Mouse (Mus musculus) megakaryocyte progenitor cell, adult 5-6 weeks (primary cell): Measurements from ENCODE around the gene Csf2rb. TPM values are rescaled to one million over a fixed set of nuclear protein-coding genes. Genes with fewer than 3 reads are reported as not detected.

Experiments used
- ATAC-seq: replicated peaks from 2 replicates; pipeline ENCODE4 v1.8.0; 2016; ENCODE audit warnings: mild to moderate bottlenecking, moderate TSS enrichment, inconsistent platforms; ENCODE audit not compliant: poor library complexity
- total RNA-seq, 2 experiments: library from RNA; stranded (forward) in 1 of 2; stranded (reverse) in 1 of 2; fragments of 157-497, 149-512 nt in 1 of 2; fragments of 200-1000 nt in 1 of 2; gene quantifications; 2 replicates each; pipeline versions ENCODE4 v1.2.3 to v1.2.4; 2015 to 2017

The Csf2rb gene
- total RNA-seq, 2 experiments from 2014 or later = 48.5 to 52.6 TPM

GRCm38 (mm10) chr15:78374204-78374603 is 48.7 kb downstream of the Csf2rb start:
- ATAC-seq = no peak

GRCm38 (mm10) chr15:78377859-78378258 is 52.3 kb downstream of the Csf2rb start:
- ATAC-seq = no peak

- no peak for ATAC-seq
Observed at GRCm38 (mm10) chr15:78378556-78378955, 53.0 kb downstream of the Csf2rb start.

DNA sequence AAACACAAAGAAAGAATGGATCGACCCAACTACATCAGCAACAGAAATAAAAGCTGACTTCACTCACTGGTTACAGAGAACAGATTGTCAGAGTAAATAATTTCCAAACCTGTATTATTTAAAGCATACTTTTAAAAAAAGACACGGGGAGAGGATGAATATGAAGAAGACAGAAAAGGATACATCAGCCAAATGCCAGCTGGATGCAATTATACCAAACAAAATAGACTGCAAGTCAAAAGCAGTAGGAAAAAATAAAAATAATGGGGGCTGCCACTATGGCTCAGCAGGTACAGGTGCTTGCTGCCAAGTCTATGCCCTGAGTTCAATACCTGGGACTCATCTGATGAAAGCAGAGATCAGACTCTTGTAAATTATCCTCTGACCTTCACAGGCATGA is 54.7 kb downstream of the Csf2rb start:
- no peak for ATAC-seq

DNA sequence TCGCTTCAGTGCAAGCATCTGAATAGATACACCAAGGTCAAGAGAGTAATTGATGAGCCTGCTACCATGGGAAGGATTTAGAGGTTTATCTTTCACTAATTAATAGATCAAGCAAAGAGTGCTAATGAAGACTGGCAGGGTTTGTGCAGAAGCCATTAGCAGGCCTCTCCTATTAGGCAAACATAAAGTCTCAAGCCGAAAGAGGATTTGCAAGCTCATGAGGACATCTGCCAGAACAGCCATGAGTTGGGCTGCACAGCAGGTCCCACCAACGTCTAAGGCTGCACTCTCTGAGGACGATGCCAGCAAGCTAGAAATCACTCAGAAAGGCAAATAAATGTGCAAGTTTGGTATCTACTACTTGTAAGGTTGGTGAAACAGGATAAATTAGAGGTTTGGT is 55.2 kb downstream of the Csf2rb start:
- no peak for ATAC-seq

DNA sequence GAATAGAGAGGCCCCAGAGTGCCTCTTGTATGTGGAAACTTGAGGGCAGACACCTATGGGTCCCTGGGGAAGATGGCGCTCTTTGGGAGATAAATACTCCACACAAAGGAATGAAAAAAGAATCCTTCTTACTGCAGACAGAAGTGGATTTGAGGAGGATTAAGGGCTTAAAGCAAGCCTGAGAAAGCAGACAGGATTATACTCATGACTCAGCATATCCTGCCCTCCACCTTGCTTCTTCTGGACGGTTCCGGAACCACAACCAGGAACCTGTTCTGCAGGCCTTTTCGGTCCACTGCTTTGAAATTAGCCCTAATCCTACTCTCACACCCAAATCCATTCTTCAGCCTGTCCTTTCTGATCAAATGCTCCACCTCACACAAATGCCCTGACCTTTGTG is 56.6 kb downstream of the Csf2rb start:
- ATAC-seq = no peak

GRCm38 (mm10) chr15:78383450-78384219 is 58.1 kb downstream of the Csf2rb start:
- peak; percentile 86 for ATAC-seq

- ATAC-seq = no peak
Observed at GRCm38 (mm10) chr15:78384220-78385116, 58.9 kb downstream of the Csf2rb start.

- ATAC-seq = 0 out of 2 replicates have a peak, but pooled peaks have one; percentile 17
Observed at GRCm38 (mm10) chr15:78385564-78385963, 60.0 kb downstream of the Csf2rb start.

GRCm38 (mm10) chr15:78390855-78391254 is 65.3 kb downstream of the Csf2rb start:
- peak; percentile 39; the same call in 1 of the 2 replicates for ATAC-seq

- ATAC-seq = no peak
Observed at GRCm38 (mm10) chr15:78395478-78395962, 70.0 kb downstream of the Csf2rb start, which contains the start of gene Tex33. Gene Tex33, minus strand, starts transcription at chr15:78395912.

DNA sequence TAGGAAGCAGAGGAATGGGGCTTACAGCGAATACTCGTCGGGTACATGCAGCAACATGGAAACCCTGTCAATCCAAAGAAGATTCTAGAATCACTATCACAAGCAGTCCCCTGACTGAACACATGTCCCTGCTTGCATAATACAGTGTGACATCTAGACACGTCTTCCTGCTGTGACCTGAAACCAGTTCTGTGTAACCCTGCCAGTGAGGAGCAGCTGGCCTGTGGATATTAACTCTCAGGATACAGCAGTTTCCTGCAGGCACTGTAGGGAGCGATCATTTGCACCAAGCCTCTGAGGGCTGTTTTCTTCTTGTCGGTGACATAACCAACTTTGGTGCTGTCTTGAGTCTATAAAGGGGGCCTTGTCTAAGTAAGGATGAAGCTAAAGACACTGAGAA is 75.8 kb downstream of the Csf2rb start:
- peak; percentile 38 for ATAC-seq

DNA sequence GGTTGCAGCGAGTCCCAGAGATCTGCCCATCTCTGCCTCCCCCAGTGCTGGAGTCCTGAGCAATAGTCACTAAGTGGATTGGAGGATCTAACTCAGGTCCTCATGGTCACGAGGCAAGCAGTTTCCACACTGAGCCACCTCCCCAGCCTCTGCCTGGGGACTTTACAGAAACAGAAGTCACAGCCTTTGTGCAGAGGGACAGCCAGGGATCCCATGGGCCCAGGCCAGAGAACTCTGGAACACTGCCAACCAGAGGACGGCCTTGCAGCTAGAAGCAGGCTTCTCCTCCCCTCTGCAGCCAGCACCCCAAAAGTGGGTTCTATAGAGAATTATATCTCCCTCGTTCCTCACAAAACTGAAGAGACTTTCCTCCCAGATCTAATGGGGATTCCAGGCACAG is 76.4 kb downstream of the Csf2rb start:
- ATAC-seq = no peak

- ATAC-seq = no peak
Observed at GRCm38 (mm10) chr15:78402423-78402822, 76.9 kb downstream of the Csf2rb start.

DNA sequence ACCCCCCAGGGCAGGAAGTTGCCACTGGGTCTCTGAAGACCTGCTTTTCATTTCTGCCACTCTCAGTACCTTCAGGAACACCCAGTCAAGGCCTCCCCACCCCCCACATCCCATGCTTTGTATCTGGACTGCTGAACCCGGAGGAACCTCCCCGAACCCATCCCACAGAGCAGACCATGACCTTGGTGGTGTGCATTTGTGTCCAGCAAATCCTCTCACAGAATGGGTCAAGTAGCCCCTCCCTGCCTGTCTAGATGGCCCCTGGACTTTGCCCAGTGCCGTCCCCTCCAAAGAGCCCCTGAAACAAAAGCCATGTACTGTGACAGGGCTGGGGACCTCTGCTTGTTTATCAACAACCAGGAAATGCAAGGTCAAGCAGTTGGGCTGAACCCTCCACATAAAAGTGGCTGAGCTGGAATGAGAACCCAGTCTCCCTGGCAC is 77.8 kb downstream of the Csf2rb start:
- ATAC-seq = no peak

Other genes starting within 250 kb of the Csf2rb start
- not detected in 2 replicates for gene Cacng2, start 205.7 kb upstream of the Csf2rb start, total RNA-seq (2015)
- not detected in 2 replicates for gene Cacng2, start 205.7 kb upstream of the Csf2rb start, total RNA-seq (2017)
- 45.1 and 48.6 TPM in 2 replicates for gene Ift27, start 151.6 kb upstream of the Csf2rb start, total RNA-seq (2015)
- 9.7 and 16.5 TPM in 2 replicates for gene Ift27, start 151.6 kb upstream of the Csf2rb start, total RNA-seq (2017)
- gene Pvalb, start 119.4 kb upstream of the Csf2rb start, total RNA-seq (2015) = not detected in 2 replicates
- gene Pvalb, start 119.4 kb upstream of the Csf2rb start, total RNA-seq (2017) = not detected in 2 replicates
- gene Ncf4, start 81.0 kb upstream of the Csf2rb start, total RNA-seq (2015) = 128 and 151 TPM in 2 replicates
- gene Ncf4, start 81.0 kb upstream of the Csf2rb start, total RNA-seq (2017) = 77.4 and 119 TPM in 2 replicates
- gene Csf2rb2, start 20.0 kb upstream of the Csf2rb start, total RNA-seq (2015) = 4.2 and 4.7 TPM in 2 replicates
- 0.98 and 1.7 TPM in 2 replicates for gene Csf2rb2, start 20.0 kb upstream of the Csf2rb start, total RNA-seq (2017)
- gene Tex33, start 70.2 kb downstream of the Csf2rb start, total RNA-seq (2015) = not detected in 2 replicates
- not detected in 2 replicates for gene Tex33, start 70.2 kb downstream of the Csf2rb start, total RNA-seq (2017)
- 23.3 and 37.7 TPM in 2 replicates for gene Tst, start 80.2 kb downstream of the Csf2rb start, total RNA-seq (2015)
- gene Tst, start 80.2 kb downstream of the Csf2rb start, total RNA-seq (2017) = 9.8 and 16.2 TPM in 2 replicates
- gene Mpst, start 80.7 kb downstream of the Csf2rb start, total RNA-seq (2015) = 3.4 and 5.9 TPM in 2 replicates
- gene Mpst, start 80.7 kb downstream of the Csf2rb start, total RNA-seq (2017) = 22.7 and 37.3 TPM in 2 replicates
- gene Kctd17, start 102.8 kb downstream of the Csf2rb start, total RNA-seq (2015) = 7.6 and 8.0 TPM in 2 replicates
- gene Kctd17, start 102.8 kb downstream of the Csf2rb start, total RNA-seq (2017) = 8.3 and 10.3 TPM in 2 replicates
- not detected in 2 replicates for gene Tmprss6, start 142.9 kb downstream of the Csf2rb start, total RNA-seq (2015)
- gene Tmprss6, start 142.9 kb downstream of the Csf2rb start, total RNA-seq (2017) = not detected in 2 replicates
- gene Il2rb, start 169.5 kb downstream of the Csf2rb start, total RNA-seq (2015) = 0.54 TPM in 2 replicates
- 0.04 and 0.10 TPM in 2 replicates for gene Il2rb, start 169.5 kb downstream of the Csf2rb start, total RNA-seq (2017)
- 4.8 and 5.3 TPM in 2 replicates for gene C1qtnf6, start 205.7 kb downstream of the Csf2rb start, total RNA-seq (2015)
- 0.30 and 0.46 TPM in 2 replicates for gene C1qtnf6, start 205.7 kb downstream of the Csf2rb start, total RNA-seq (2017)
- gene Sstr3, start 218.9 kb downstream of the Csf2rb start, total RNA-seq (2015) = not detected in 2 replicates
- not detected in 2 replicates for gene Sstr3, start 218.9 kb downstream of the Csf2rb start, total RNA-seq (2017)
- 402 and 432 TPM in 2 replicates for gene Rac2, start 247.0 kb downstream of the Csf2rb start, total RNA-seq (2015)
- 164 and 243 TPM in 2 replicates for gene Rac2, start 247.0 kb downstream of the Csf2rb start, total RNA-seq (2017)